Mouse (Mus musculus) skeletal muscle tissue, adult 2 months (tissue): ENCODE measurements around the gene Cpne5.
"Not testable (repeated sequence)": the region's sequence is repeated elsewhere in the genome, so short reads cannot be mapped to it uniquely, and the experiment has no call there.

ENCODE experiments used
- DNase-seq: peaks from one replicate; pipeline ENCODE4 v3.0.0-alpha.2; 2012; ENCODE audit warnings: low read depth, low spot score

Gene Cpne5

GRCm38 (mm10) chr17:29237772-29238420, at the start of gene Cpne5:
Cpne5 (minus strand) TSS chr17:29238167.
- no peak for DNase-seq

GRCm38 (mm10) chr17:29282216-29282952, 44.4 kb upstream of the Cpne5 start:
- DNase-seq = no peak

- no peak for DNase-seq
Observed at GRCm38 (mm10) chr17:29281541-29281940, 43.6 kb upstream of the Cpne5 start.

GRCm38 (mm10) chr17:29280422-29280821, 42.5 kb upstream of the Cpne5 start:
- no peak for DNase-seq

- no peak for DNase-seq
Observed at GRCm38 (mm10) chr17:29273889-29274288, 35.9 kb upstream of the Cpne5 start.

- no peak for DNase-seq
Observed at GRCm38 (mm10) chr17:29273156-29273555, 35.2 kb upstream of the Cpne5 start.

GRCm38 (mm10) chr17:29270148-29270698, 32.3 kb upstream of the Cpne5 start:
- DNase-seq = no peak

- DNase-seq = no peak
Observed at GRCm38 (mm10) chr17:29269349-29269706, 31.4 kb upstream of the Cpne5 start.

GRCm38 (mm10) chr17:29268682-29269348, 30.8 kb upstream of the Cpne5 start, which contains the start of gene BC004004:
BC004004 (plus strand) TSS chr17:29268788.
- DNase-seq = peak; percentile 97

- no peak for DNase-seq
Observed at GRCm38 (mm10) chr17:29267931-29268681, 30.1 kb upstream of the Cpne5 start.

- DNase-seq = not testable (repeated sequence)
Observed at GRCm38 (mm10) chr17:29267040-29267439, 29.1 kb upstream of the Cpne5 start.

GRCm38 (mm10) chr17:29264760-29265159, 26.8 kb upstream of the Cpne5 start:
- no peak for DNase-seq

GRCm38 (mm10) chr17:29263840-29264633, 26.1 kb upstream of the Cpne5 start, which contains the start of gene Ppil1:
Ppil1 (minus strand) TSS chr17:29264186.
- peak; percentile 68 for DNase-seq

GRCm38 (mm10) chr17:29263417-29263816, 25.4 kb upstream of the Cpne5 start:
- no peak for DNase-seq

GRCm38 (mm10) chr17:29262259-29262649, 24.3 kb upstream of the Cpne5 start:
- no peak for DNase-seq

- no peak for DNase-seq
Observed at GRCm38 (mm10) chr17:29261603-29262258, 23.8 kb upstream of the Cpne5 start.

GRCm38 (mm10) chr17:29260501-29260900, 22.5 kb upstream of the Cpne5 start:
- no peak for DNase-seq

GRCm38 (mm10) chr17:29259489-29259888, 21.5 kb upstream of the Cpne5 start:
- peak; percentile 81 for DNase-seq

GRCm38 (mm10) chr17:29258921-29259320, 21.0 kb upstream of the Cpne5 start:
- DNase-seq = no peak

GRCm38 (mm10) chr17:29258025-29258558, 20.1 kb upstream of the Cpne5 start:
- no peak for DNase-seq
